ENCODE assay signal across 16 mouse cellular contexts in genomic region chr2:30926381-30926780, GRCm38 (mm10). TPM values are rescaled to one million over a fixed set of nuclear protein-coding genes. Genes with fewer than 3 reads are reported as not detected.
DNase-seq lines count a peak whose midpoint lies in the region; ATAC-seq and TF ChIP-seq lines count a peak whose summit lies in the region.
"Had no signal": no experiment of that assay in that cellular context is flagged by ENCODE, and none has a peak within 500 bp of the region (broad histone marks: within the 10 kb centered on the region; RNA-seq: fewer than 3 reads in every experiment).

No protein-coding gene starts in this region.

- DNase-seq in heart, adult 11 months = no peak
- DNase-seq in lung, embryonic 14.5 days = peak; percentile 88
- DNase-seq in lung, postnatal 36 days = no peak
- no peak for DNase-seq in stomach, postnatal 0 days (ENCODE audit: low spot score)
- DNase-seq in thymus, postnatal 36 days = no peak
- DNase-seq: adrenal gland, postnatal 36 days; cerebellum, adult 9-10 months; gastrocnemius, postnatal 10 days; layer of hippocampus, postnatal 36 days; liver; right cerebral cortex, adult 18-20 months; thymus, adult 2 months had no signal

- H3K4me1 ChIP-seq in heart, embryonic 15.5 days (replicated peaks) = peaks cover 31% of the 10 kb centered on the region
- peaks cover 27% of the 10 kb centered on the region for H3K4me1 ChIP-seq in lung, embryonic 14.5 days (ENCODE audit: insufficient read depth)
- peaks cover 31% of the 10 kb centered on the region for H3K4me1 ChIP-seq in stomach, embryonic 16.5 days (ENCODE audit: control insufficient read depth, insufficient read depth, low read length)
- H3K4me1 ChIP-seq in stomach, postnatal 0 days (replicated peaks; ENCODE audit: control insufficient read depth, insufficient read depth) = 0 out of 2 replicates have a peak, but pooled peaks cover 2% of the 10 kb centered on the region

- H3K36me3 ChIP-seq in heart, embryonic 15.5 days = no peaks in the 10 kb centered on the region
- no peaks in the 10 kb centered on the region for H3K36me3 ChIP-seq in lung, embryonic 14.5 days (ENCODE audit: insufficient read depth)
- H3K36me3 ChIP-seq in stomach, embryonic 16.5 days (ENCODE audit: control insufficient read depth, insufficient read depth, low read length) = no peaks in the 10 kb centered on the region
- no peaks in the 10 kb centered on the region for H3K36me3 ChIP-seq in stomach, postnatal 0 days (ENCODE audit: control insufficient read depth, insufficient read depth, low read length)
- H3K36me3 ChIP-seq: G1E; midbrain, embryonic 12.5 days had no signal

- peak overlapping the region; percentile 68; the same call in 1 of the 2 replicates for H3K27ac ChIP-seq in heart, embryonic 15.5 days
- peak overlapping the region; percentile 96 for H3K27ac ChIP-seq in lung, embryonic 14.5 days (ENCODE audit: low read depth)
- H3K27ac ChIP-seq in stomach, embryonic 16.5 days (ENCODE audit: low read length) = peak overlapping the region; percentile 31; the same call in 1 of the 2 replicates
- no peak overlapping the region for H3K27ac ChIP-seq in stomach, postnatal 0 days (replicated peaks)
- H3K27ac ChIP-seq: midbrain, embryonic 12.5 days had no signal

- no peak overlapping the region for H3K4me2 ChIP-seq in heart, embryonic 15.5 days
- H3K4me2 ChIP-seq in lung, embryonic 14.5 days = peak overlapping the region; percentile 13; the same call in 1 of the 2 replicates
- H3K4me2 ChIP-seq in stomach, embryonic 16.5 days (ENCODE audit: low read depth, low read length) = no peak overlapping the region
- H3K4me2 ChIP-seq in stomach, postnatal 0 days (replicated peaks; ENCODE audit: low read depth) = no peak overlapping the region
- H3K4me2 ChIP-seq: midbrain, embryonic 12.5 days had no signal

- ATAC-seq in heart, embryonic 15.5 days (replicated peaks; ENCODE audit: insufficient number of reproducible peaks, insufficient read depth, low FRiP score, low read depth) = no peak
- peak; percentile 38; the same call in 1 of the 2 replicates for ATAC-seq in lung, embryonic 14.5 days (ENCODE audit: insufficient read depth)
- no peak for ATAC-seq in stomach, embryonic 16.5 days (ENCODE audit: insufficient read depth, low FRiP score)
- no peak for ATAC-seq in stomach, postnatal 0 days (ENCODE audit: low FRiP score, low TSS enrichment)

- H3K27me3 ChIP-seq in heart, embryonic 15.5 days = no peaks in the 10 kb centered on the region
- H3K27me3 ChIP-seq in lung, embryonic 14.5 days (ENCODE audit: insufficient read depth, low read length) = no peaks in the 10 kb centered on the region
- H3K27me3 ChIP-seq in stomach, embryonic 16.5 days (ENCODE audit: control insufficient read depth, insufficient read depth, low read length) = no peaks in the 10 kb centered on the region
- H3K27me3 ChIP-seq in stomach, postnatal 0 days (ENCODE audit: control insufficient read depth, insufficient read depth, low read length) = no peaks in the 10 kb centered on the region
- H3K27me3 ChIP-seq: midbrain, embryonic 12.5 days had no signal

- 84% methylated on average over 4 of the region's 4 CpGs for WGBS in heart, embryonic 15.5 days
- WGBS in lung, embryonic 14.5 days = 44% methylated on average over 4 of the region's 4 CpGs
- 53% methylated on average over 4 of the region's 4 CpGs for WGBS in stomach, embryonic 16.5 days
- WGBS in stomach, postnatal 0 days = 55% methylated on average over 4 of the region's 4 CpGs

- no peak overlapping the region for H3K9ac ChIP-seq in heart, embryonic 15.5 days
- no peak overlapping the region; the same call in 1 of the 2 replicates for H3K9ac ChIP-seq in lung, embryonic 14.5 days
- H3K9ac ChIP-seq in stomach, embryonic 16.5 days (ENCODE audit: low read length) = no peak overlapping the region
- H3K9ac ChIP-seq in stomach, postnatal 0 days (ENCODE audit: low read length) = no peak overlapping the region
- H3K9ac ChIP-seq: midbrain, embryonic 12.5 days had no signal

- no peaks in the 10 kb centered on the region for H3K9me3 ChIP-seq in heart, embryonic 15.5 days (replicated peaks)
- no peaks in the 10 kb centered on the region for H3K9me3 ChIP-seq in lung, embryonic 14.5 days (ENCODE audit: low read depth, low read length)
- H3K9me3 ChIP-seq in stomach, embryonic 16.5 days (replicated peaks; ENCODE audit: control insufficient read depth, low read length) = no peaks in the 10 kb centered on the region
- no peaks in the 10 kb centered on the region for H3K9me3 ChIP-seq in stomach, postnatal 0 days (ENCODE audit: control insufficient read depth, low read length)
- H3K9me3 ChIP-seq: G1E; midbrain, embryonic 12.5 days had no signal

- TF ChIP-seq CTCF in lung, embryonic 14.5 days (IDR thresholded peaks at IDR 0.05; ENCODE audit: low read depth) = no peak
- TF ChIP-seq CTCF in stomach, postnatal 0 days (IDR thresholded peaks at IDR 0.05; ENCODE audit: low read depth) = no peak

- no peak for TF ChIP-seq EP300 in stomach, postnatal 0 days (optimal IDR thresholded peaks at IDR 0.05)

- no peak overlapping the region for H3K4me3 ChIP-seq in heart, embryonic 15.5 days
- H3K4me3 ChIP-seq in lung, embryonic 14.5 days (ENCODE audit: low read depth, low read length) = no peak overlapping the region
- no peak overlapping the region for H3K4me3 ChIP-seq in stomach, embryonic 16.5 days (replicated peaks; ENCODE audit: low read length)
- H3K4me3 ChIP-seq in stomach, postnatal 0 days (ENCODE audit: low read depth, low read length) = no peak overlapping the region
- H3K4me3 ChIP-seq: midbrain, embryonic 12.5 days had no signal

RNA-seq across cellular contexts. Expression of gene Ptges, which starts 3.3 kb away (rescaled TPM):
- polyA plus RNA-seq in heart, embryonic 15.5 days (2015; fragmentation: Nextera tagmentation; extraction: Ambion mirVana) = 2.6 and 4.4 TPM in 2 replicates
- polyA plus RNA-seq in lung, embryonic 14.5 days (2014; fragmentation: Nextera tagmentation; extraction: Ambion mirVana) = 17.7 and 18.4 TPM in 2 replicates
- 10.3 and 13.0 TPM in 2 replicates for polyA plus RNA-seq in stomach, embryonic 16.5 days (2015; fragmentation: Nextera tagmentation; extraction: Ambion mirVana)
- polyA plus RNA-seq in stomach, postnatal 0 days (2015; fragmentation: Nextera tagmentation; extraction: Ambion mirVana) = 28.3 and 29.2 TPM in 2 replicates
- polyA plus RNA-seq: G1E had no signal

RNA-seq across cellular contexts. Expression of gene Tor1b, which starts 26.4 kb away (rescaled TPM):
- polyA plus RNA-seq in heart, embryonic 15.5 days (2015; fragmentation: Nextera tagmentation; extraction: Ambion mirVana) = 20.4 and 25.0 TPM in 2 replicates
- polyA plus RNA-seq in lung, embryonic 14.5 days (2014; fragmentation: Nextera tagmentation; extraction: Ambion mirVana) = 41.0 and 41.8 TPM in 2 replicates
- polyA plus RNA-seq in stomach, embryonic 16.5 days (2015; fragmentation: Nextera tagmentation; extraction: Ambion mirVana) = 33.6 and 34.8 TPM in 2 replicates
- 20.1 and 21.8 TPM in 2 replicates for polyA plus RNA-seq in stomach, postnatal 0 days (2015; fragmentation: Nextera tagmentation; extraction: Ambion mirVana)

RNA-seq across cellular contexts. Expression of gene Tor1a, which starts 41.4 kb away (rescaled TPM):
- 45.9 and 49.4 TPM in 2 replicates for polyA plus RNA-seq in heart, embryonic 15.5 days (2015; fragmentation: Nextera tagmentation; extraction: Ambion mirVana)
- polyA plus RNA-seq in lung, embryonic 14.5 days (2014; fragmentation: Nextera tagmentation; extraction: Ambion mirVana) = 66.4 and 71.6 TPM in 2 replicates
- polyA plus RNA-seq in stomach, embryonic 16.5 days (2015; fragmentation: Nextera tagmentation; extraction: Ambion mirVana) = 70.0 and 75.1 TPM in 2 replicates
- polyA plus RNA-seq in stomach, postnatal 0 days (2015; fragmentation: Nextera tagmentation; extraction: Ambion mirVana) = 49.1 and 51.2 TPM in 2 replicates

RNA-seq across cellular contexts. Expression of gene BC005624, which starts 55.6 kb away (rescaled TPM):
- polyA plus RNA-seq in heart, embryonic 15.5 days (2015; fragmentation: Nextera tagmentation; extraction: Ambion mirVana) = 33.3 and 38.4 TPM in 2 replicates
- polyA plus RNA-seq in lung, embryonic 14.5 days (2014; fragmentation: Nextera tagmentation; extraction: Ambion mirVana) = 50.0 and 51.3 TPM in 2 replicates
- 54.6 and 56.2 TPM in 2 replicates for polyA plus RNA-seq in stomach, embryonic 16.5 days (2015; fragmentation: Nextera tagmentation; extraction: Ambion mirVana)
- 29.5 TPM in 2 replicates for polyA plus RNA-seq in stomach, postnatal 0 days (2015; fragmentation: Nextera tagmentation; extraction: Ambion mirVana)

RNA-seq across cellular contexts. Expression of gene Usp20, which starts 55.7 kb away (rescaled TPM):
- polyA plus RNA-seq in heart, embryonic 15.5 days (2015; fragmentation: Nextera tagmentation; extraction: Ambion mirVana) = 38.5 and 42.9 TPM in 2 replicates
- polyA plus RNA-seq in lung, embryonic 14.5 days (2014; fragmentation: Nextera tagmentation; extraction: Ambion mirVana) = 11.1 and 12.4 TPM in 2 replicates
- polyA plus RNA-seq in stomach, embryonic 16.5 days (2015; fragmentation: Nextera tagmentation; extraction: Ambion mirVana) = 22.0 and 23.8 TPM in 2 replicates
- 8.9 and 9.0 TPM in 2 replicates for polyA plus RNA-seq in stomach, postnatal 0 days (2015; fragmentation: Nextera tagmentation; extraction: Ambion mirVana)
